Mouse (Mus musculus) forebrain, embryonic 16.5 days (tissue): ENCODE measurements around the gene Ankrd45. TPM values are rescaled to one million over a fixed set of nuclear protein-coding genes. Genes with fewer than 3 reads are reported as not detected.

Source experiments
- ATAC-seq: fragments of 200-750 bp; cut with Nextera tagmentation; 2 replicates; pipeline ENCODE4 v1.8.0; 2017; ENCODE audit warnings: mild to moderate bottlenecking, moderate library complexity
- H3K27ac ChIP-seq: fragments of 300-500 bp; sonication (generic); 2 replicates; pipeline ENCODE4 v1.5.1; 2014; ENCODE audit warnings: low read length, control low read depth
- H3K27me3 ChIP-seq: fragments of 300-500 bp; sonication (generic); replicated peaks from 2 replicates; pipeline ENCODE4 v1.6.1; 2014; ENCODE audit warnings: low read length; ENCODE audit not compliant: control insufficient read depth, insufficient read depth
- H3K36me3 ChIP-seq: fragments of 300-500 bp; sonication (generic); 2 replicates; pipeline ENCODE4 v1.6.1; 2014; ENCODE audit not compliant: control insufficient read depth, insufficient read depth
- H3K4me1 ChIP-seq: fragments of 300-500 bp; sonication (generic); replicated peaks from 2 replicates; pipeline ENCODE4 v1.6.1; 2014; ENCODE audit warnings: low read length; ENCODE audit not compliant: control insufficient read depth, insufficient read depth
- H3K4me2 ChIP-seq: fragments of 300-500 bp; sonication (generic); 2 replicates; pipeline ENCODE4 v1.6.1; 2014; ENCODE audit warnings: mild to moderate bottlenecking, low read length, control low read depth
- H3K4me3 ChIP-seq: fragments of 300-500 bp; sonication (generic); replicated peaks from 2 replicates; pipeline ENCODE4 v1.5.1; 2014; ENCODE audit warnings: mild to moderate bottlenecking, low read length, control low read depth
- H3K9ac ChIP-seq: fragments of 300-500 bp; sonication (generic); replicated peaks from 2 replicates; pipeline ENCODE4 v1.6.1; 2014; ENCODE audit warnings: low read depth, low read length, control low read depth
- H3K9me3 ChIP-seq: fragments of 300-500 bp; sonication (generic); 2 replicates; pipeline ENCODE4 v1.6.1; 2016; ENCODE audit warnings: low read length; ENCODE audit not compliant: control insufficient read depth
- WGBS: fragments of 180-500 bp; shearing (Covaris S2); extraction: QIAGEN DNeasy Blood & Tissue Kit; methylation state at CpG from one replicate; pipeline ENCODE4 v1.1.7; 2014; 5-methylcytosine and 5-hydroxymethylcytosine counted together
- polyA plus RNA-seq: library from polyadenylated mRNA; unstranded; fragments of >200 nt; fragmentation: Nextera tagmentation; extraction: Ambion mirVana; gene quantifications from 2 replicates; pipeline ENCODE4 v1.2.1, GENCODE M21; 2015

Ankrd45 gene
- polyA plus RNA-seq = 25.5 and 29.6 TPM in 2 replicates

- H3K27me3 ChIP-seq = no peaks in the 10 kb centered on the region
- peaks cover 9% of the 10 kb centered on the region for H3K4me1 ChIP-seq
- peak within 1 kb of the TSS; percentile 90 for H3K4me2 ChIP-seq
- H3K4me3 ChIP-seq = peak within 1 kb of the TSS; percentile 55
- peak within 1 kb of the TSS; percentile 73 for H3K9ac ChIP-seq
- H3K36me3 ChIP-seq = no peaks in the 10 kb centered on the region
- ATAC-seq = peak; percentile 95
- no peaks in the 10 kb centered on the region for H3K9me3 ChIP-seq
- H3K27ac ChIP-seq = peak within 1 kb of the TSS; percentile 33; the same call in 1 of the 2 replicates
- WGBS = 4% methylated on average over 33 of the region's 33 CpGs
Measured at GRCm38 (mm10) chr1:161142531-161143159, at the start of gene Ankrd45. Ankrd45 (plus strand) TSS chr1:161142691.

DNA sequence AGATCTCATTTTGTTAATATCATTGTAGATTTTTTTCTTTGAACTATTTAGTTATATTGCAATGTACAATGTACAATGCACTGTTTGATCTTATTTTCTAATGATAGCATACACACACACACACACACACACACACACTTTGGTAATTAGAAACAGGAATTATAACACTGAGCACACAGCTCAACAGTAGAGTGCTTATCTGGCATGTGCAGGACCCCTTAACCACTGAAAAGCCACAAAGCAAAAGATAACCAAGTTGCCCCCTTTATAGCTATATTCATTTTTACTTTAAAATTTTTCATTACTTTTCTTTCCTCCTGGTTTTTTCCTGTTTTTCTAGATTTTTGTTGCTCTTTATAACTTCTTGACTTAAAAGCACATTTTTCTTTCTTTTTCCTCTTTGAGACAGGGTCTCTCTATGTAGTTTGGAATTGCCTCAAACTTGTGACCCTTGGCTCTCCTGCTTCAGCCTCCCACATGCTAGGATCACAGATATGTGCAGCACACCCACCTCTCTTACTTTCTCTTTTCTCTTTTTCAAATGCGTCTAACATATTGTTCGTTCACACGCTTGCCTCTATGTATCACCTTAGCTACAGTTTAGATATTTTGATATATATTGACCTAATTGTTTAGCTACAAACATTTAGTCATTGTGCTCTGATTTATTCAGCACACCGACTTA is 42.6 kb upstream of the Ankrd45 start:
- WGBS = 97% methylated on average over 4 of the region's 4 CpGs
- Histone ChIP-seq H3K4me3 (no peak overlapping the region), H3K36me3 (peaks cover 9% of the 10 kb centered on the region; the same call in 1 of the 2 replicates), H3K4me2 (no peak overlapping the region), H3K27ac (no peak overlapping the region), H3K9me3 (no peaks in the 10 kb centered on the region), H3K27me3 (no peaks in the 10 kb centered on the region), H3K9ac (no peak overlapping the region), H3K4me1 (no peaks in the 10 kb centered on the region)
- ATAC-seq = no peak

- Histone ChIP-seq H3K4me1 (no peaks in the 10 kb centered on the region), H3K4me3 (no peak overlapping the region), H3K36me3 (peaks cover 15% of the 10 kb centered on the region), H3K4me2 (no peak overlapping the region), H3K9me3 (no peaks in the 10 kb centered on the region), H3K27me3 (no peaks in the 10 kb centered on the region), H3K9ac (no peak overlapping the region), H3K27ac (no peak overlapping the region)
- ATAC-seq = no peak
- 90% methylated on average over 1 of the region's 1 CpGs for WGBS
Measured at GRCm38 (mm10) chr1:161103842-161104241, 38.6 kb upstream of the Ankrd45 start.

DNA sequence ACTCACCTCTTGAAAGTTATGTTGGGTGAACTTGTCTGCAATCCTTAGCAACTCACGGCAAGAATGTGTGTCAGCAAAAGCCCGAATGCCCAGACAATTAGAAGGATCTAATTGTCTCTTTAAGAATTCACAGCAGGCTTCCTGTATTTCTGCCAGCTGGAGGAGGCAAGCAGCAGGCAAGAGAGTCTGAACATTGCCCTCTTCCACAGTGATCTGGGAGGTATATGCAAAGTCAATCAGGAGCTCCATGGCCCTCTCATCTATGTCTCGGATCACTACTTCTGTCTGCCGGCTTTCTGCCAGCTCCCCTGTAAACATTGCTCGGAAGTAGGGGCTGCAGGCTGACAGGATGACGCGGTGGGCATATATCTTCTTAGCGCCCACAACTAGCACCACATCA is 33.3 kb upstream of the Ankrd45 start:
- Histone ChIP-seq H3K9me3 (no peaks in the 10 kb centered on the region), H3K4me3 (no peak overlapping the region), H3K36me3 (peaks cover 20% of the 10 kb centered on the region), H3K4me2 (no peak overlapping the region), H3K4me1 (no peaks in the 10 kb centered on the region), H3K27me3 (no peaks in the 10 kb centered on the region), H3K27ac (no peak overlapping the region), H3K9ac (no peak overlapping the region)
- ATAC-seq = no peak
- 80% methylated on average over 8 of the region's 8 CpGs for WGBS

- ATAC-seq = no peak
- no peak overlapping the region for H3K4me2 ChIP-seq
- H3K9ac ChIP-seq = no peak overlapping the region
- no peak overlapping the region for H3K4me3 ChIP-seq
- peaks cover under 1% of the 10 kb centered on the region; the same call in 1 of the 2 replicates for H3K36me3 ChIP-seq
- no peak overlapping the region for H3K27ac ChIP-seq
- no peaks in the 10 kb centered on the region for H3K4me1 ChIP-seq
- H3K27me3 ChIP-seq = no peaks in the 10 kb centered on the region
- H3K9me3 ChIP-seq = no peaks in the 10 kb centered on the region
Measured at GRCm38 (mm10) chr1:161114591-161114990, 27.9 kb upstream of the Ankrd45 start.

- Histone ChIP-seq H3K9ac (no peak overlapping the region), H3K27me3 (no peaks in the 10 kb centered on the region), H3K4me1 (no peaks in the 10 kb centered on the region), H3K4me3 (no peak overlapping the region), H3K27ac (no peak overlapping the region), H3K36me3 (no peaks in the 10 kb centered on the region), H3K4me2 (no peak overlapping the region), H3K9me3 (no peaks in the 10 kb centered on the region)
- ATAC-seq = no peak
- 87% methylated on average over 10 of the region's 10 CpGs for WGBS
Measured at GRCm38 (mm10) chr1:161122661-161123418, 19.7 kb upstream of the Ankrd45 start.

DNA sequence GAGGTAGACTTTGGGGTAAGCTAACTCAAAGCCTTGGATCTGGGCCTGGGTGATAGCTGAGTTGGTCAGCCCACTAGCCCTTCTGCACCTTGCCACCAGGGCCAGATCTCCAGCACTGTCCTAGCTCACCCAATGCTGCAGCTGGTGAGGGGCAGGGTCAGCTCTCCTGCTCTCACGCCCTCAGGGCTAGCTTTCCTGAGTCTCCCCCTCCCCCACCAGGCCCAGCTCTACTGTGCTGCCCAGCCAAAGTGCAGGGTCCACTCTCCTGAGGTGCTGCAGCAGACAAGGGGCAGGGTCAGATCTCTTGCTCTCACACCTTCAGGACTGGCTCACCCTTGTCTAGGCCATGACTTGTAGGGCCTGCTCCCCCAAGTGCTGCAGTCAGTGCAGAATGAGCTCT is 16.0 kb upstream of the Ankrd45 start:
- H3K9ac ChIP-seq = no peak overlapping the region
- H3K27ac ChIP-seq = no peak overlapping the region
- H3K4me2 ChIP-seq = no peak overlapping the region
- H3K27me3 ChIP-seq = no peaks in the 10 kb centered on the region
- no peak for ATAC-seq
- peaks cover 13% of the 10 kb centered on the region for H3K4me1 ChIP-seq
- H3K9me3 ChIP-seq = no peaks in the 10 kb centered on the region
- 77% methylated on average over 1 of the region's 1 CpGs for WGBS
- H3K36me3 ChIP-seq = no peaks in the 10 kb centered on the region
- no peak overlapping the region for H3K4me3 ChIP-seq

DNA sequence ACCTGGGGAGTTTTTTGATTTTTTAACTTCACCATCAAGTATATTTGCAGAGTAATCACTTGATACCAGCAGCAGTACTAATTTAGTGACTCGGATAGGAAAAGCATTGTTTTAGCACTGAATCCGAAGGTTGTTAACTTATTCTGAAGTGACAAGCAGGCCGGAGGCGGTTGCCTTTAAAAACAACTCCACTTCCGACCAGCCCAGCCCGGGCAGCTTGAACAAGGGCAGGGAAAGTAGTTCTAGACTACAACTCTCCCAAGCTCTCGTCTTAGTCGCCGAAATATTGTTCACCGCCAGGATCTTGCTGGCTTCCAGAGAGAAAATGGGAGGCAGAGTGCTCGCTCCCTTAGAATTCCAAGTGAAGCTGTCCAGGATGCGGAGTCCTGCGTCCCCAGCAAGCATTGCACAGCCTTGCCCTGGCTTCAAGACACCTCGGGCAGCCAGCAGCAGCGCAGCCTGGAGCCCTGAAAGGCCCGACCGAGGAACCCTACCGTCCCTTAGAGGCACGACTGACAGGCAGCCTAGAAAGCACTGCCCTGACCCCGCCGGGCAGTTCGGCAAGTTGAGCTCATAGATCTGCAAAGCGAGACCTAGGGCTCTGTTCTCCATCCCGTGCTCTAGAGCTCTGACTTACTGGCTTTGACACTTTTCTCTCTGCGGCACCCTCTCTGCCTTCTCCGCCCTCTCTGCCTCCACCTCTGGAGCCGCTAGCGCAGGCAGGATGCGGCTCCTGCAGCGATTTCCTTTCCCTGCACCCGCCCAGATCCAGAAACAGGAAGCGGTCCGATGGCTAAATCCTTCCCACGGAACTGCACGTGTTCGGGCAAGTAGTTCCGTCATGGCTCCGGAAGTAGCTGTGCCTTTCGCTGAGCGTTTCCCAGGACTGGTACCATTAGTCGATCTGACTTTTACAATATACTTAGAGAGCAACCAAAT is 11.5 kb upstream of the Ankrd45 start, which contains the start of gene Klhl20:
Gene Klhl20 (minus strand): TSS at position 786 of the 939 bp plus-strand sequence.
- peak within 1 kb of the TSS; percentile 79 for H3K9ac ChIP-seq
- H3K4me1 ChIP-seq = peaks cover 13% of the 10 kb centered on the region
- no peaks in the 10 kb centered on the region for H3K27me3 ChIP-seq
- 2% methylated on average over 41 of the region's 41 CpGs for WGBS
- H3K9me3 ChIP-seq = no peaks in the 10 kb centered on the region
- H3K4me2 ChIP-seq = peak within 1 kb of the TSS; percentile 88
- H3K36me3 ChIP-seq = no peaks in the 10 kb centered on the region
- peak within 1 kb of the TSS; percentile 95 for H3K4me3 ChIP-seq
- peak; percentile 99 for ATAC-seq
- peak within 1 kb of the TSS; percentile 82 for H3K27ac ChIP-seq
